Mouse (Mus musculus): ENCODE data around the gene Fam189a1. TPM values are rescaled to one million over a fixed set of nuclear protein-coding genes. Genes with fewer than 3 reads are reported as not detected.

Fam189a1 gene
- total RNA-seq, 2 experiments from 2014 or later = 55.9 to 66.3 TPM

DNA sequence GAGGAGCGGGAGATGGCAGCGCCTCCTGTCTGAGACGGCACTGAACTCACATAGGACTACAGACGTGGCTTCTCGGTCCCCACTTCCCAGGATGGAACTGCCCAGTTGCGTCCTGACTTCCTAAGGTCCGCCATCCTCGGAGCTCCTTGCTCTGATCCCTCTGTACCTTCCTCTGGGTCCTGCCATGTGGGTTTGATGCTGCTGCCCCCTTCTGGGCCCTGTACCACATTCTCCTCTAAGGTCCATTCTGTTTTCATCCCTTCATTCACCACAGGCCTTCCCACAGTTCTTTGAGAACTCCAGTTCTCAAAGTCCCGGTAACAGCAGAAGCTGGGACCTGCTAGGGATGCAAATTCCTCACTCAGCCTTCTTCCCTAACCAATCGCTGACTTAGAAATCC is 382.9 kb downstream of the Fam189a1 start:
- intact Hi-C loops (cut with DNase I) = no loop called here
- no peak for DNase-seq (ENCODE audit: low spot score in 2 of 2)

DNA sequence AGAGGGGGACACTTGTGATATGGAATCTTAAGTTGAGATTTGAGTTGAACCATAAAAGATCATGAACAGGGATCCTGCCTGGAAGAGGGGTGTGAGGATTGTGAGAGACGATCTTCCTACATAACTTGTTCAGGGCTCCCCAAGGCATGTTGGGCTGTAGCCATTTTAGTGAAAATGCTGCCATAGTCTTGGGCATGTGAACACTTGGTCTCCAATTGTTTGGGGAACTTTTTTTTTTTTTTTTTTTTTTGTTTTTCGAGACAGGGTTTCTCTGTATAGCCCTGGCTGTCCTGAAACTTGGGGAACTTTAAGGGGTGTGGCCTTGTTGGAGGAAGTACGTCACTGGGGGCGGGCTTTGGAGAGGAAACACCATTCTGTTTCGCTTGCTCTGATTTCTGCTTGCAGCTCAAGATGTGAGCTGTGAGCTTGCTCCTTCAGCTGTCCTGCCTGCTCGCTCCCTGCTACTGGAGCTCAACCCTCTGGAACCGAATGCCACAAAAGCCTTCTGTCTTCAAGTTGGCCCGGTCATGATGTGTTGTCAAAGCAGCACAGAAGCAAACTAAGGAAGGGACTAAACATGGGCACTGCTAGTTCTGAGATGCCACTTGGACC is 385.5 kb downstream of the Fam189a1 start:
- DNase-seq (ENCODE audit: low spot score in 2 of 2) = no peak
- intact Hi-C loops (cut with DNase I) = no loop called here

DNA sequence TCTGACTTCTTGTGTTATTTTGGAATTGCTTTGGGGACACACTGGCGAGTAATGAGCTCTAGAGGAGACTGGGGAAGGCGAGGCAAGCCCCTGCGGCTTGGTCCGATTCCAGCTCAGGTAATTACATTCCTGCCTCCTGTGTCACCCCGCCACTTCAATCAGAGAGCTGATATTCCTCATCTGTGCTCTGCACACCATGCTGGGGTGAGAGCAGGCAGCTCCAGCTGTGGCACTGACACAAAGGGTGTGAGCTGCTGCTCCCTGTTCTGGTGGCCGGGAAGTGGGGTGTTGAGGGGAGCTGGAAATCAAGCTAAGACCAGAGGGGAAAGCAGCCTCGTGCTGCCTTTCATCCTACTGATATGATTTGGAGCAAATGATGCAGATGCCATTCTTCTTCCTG is 386.6 kb downstream of the Fam189a1 start:
- intact Hi-C loops (cut with DNase I) = no loop called here
- no peak for DNase-seq (ENCODE audit: low spot score in 2 of 2)

DNA sequence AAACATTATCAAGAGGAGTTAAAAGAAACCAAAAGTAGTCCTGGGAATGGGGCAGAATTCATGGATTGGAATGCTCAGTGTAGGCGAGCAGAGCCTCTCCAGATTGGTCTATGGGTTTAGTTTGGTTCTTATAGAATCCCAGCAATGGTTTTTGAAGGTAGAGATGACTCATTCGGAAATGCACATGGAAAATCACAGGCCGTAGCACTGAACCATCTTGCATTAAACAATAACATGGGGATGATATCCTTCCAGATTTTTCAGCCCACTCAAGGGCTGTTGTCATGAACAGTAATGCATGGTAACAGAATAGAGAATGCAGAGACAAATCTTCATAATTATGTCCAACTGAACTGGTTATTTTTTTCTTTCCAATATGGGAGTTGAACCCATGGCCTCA is 390.8 kb downstream of the Fam189a1 start:
- intact Hi-C loops (cut with DNase I) = no loop called here
- no peak for DNase-seq (ENCODE audit: low spot score in 2 of 2)

DNA sequence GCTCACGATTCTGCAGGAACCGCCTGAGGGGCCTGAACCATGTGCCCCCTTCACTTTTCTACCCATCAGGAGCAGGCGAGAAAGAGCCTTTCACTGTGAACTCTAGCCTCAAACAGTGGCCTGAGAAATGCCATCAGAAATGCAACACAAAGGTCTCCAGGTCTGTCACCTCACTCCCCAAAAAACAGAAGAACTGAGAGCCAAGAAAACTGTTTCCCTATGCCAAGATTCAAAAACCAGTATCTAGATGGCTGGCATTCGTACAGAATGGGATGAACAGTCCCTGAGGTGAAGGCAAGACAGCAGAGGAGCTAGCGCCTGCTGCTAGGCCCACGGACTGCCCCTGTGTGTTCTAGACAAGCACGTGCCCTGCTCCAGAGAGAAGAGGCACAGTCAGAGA is 401.2 kb downstream of the Fam189a1 start:
- intact Hi-C loops (cut with DNase I) = no loop called here
- no peak for DNase-seq (ENCODE audit: low spot score in 2 of 2)

DNA sequence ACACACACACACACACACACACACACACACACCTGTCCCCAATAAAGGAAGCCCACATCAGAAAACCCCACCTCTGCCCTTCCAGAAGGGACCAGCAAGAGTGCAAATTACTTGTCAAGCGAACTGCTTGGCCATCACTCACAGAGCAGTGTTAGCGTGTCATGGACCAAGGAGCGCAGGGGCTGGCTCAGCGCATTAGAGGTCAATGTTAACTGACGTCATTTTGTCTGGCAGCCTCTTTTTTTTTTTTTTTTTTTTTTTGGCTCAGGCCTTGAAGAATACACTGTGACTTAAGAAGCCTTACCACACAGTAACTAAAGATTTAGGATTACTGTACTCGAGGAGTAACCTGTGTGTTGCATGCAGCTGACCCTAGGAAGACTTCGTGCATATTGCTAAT is 402.2 kb downstream of the Fam189a1 start:
- intact Hi-C loops (cut with DNase I) = no loop called here
- no peak for DNase-seq (ENCODE audit: low spot score in 2 of 2)

DNA sequence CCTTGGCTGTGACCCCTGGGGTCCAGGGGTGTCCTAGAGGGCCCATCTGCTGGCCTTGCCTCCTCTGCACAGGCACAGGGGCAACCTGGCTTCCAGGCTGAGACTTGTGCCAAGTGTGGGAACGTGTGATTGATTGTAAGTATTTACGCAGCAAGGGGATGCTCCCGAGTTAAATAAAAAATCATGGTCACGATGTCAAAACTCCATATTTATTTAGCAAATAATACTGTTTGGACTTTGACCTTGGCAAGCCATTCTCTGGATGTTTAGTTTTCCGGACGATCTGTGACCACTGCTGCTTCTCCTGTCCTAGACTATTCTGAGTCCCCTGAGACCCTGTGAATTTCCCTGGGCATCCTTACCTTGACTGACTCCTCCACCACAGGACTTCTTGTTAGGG is 402.7 kb downstream of the Fam189a1 start:
- intact Hi-C loops (cut with DNase I) = no loop called here
- no peak for DNase-seq (ENCODE audit: low spot score in 2 of 2)

DNA sequence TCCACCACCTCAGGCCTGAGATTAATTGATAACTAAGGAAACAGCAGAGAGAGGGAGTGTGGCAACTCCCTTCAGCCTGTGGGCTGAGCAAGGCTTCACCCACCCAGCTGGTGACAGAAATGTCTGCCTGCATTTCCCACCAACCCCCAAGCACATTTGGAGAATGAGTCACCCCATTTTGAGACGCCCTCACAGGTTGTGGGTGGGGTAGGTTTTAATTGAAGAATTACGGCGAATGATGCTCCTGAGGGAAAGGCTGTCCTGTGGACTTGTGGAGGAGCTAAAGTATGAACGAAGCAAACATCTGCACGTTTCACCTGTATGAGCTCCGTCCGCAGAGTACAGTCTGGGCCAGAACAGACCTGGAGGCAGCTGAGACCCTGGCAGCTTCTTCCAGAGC is 404.2 kb downstream of the Fam189a1 start:
- DNase-seq (ENCODE audit: low spot score in 2 of 2) = peak; percentile 73 to 76
- intact Hi-C loops (cut with DNase I) = no loop called here

DNA sequence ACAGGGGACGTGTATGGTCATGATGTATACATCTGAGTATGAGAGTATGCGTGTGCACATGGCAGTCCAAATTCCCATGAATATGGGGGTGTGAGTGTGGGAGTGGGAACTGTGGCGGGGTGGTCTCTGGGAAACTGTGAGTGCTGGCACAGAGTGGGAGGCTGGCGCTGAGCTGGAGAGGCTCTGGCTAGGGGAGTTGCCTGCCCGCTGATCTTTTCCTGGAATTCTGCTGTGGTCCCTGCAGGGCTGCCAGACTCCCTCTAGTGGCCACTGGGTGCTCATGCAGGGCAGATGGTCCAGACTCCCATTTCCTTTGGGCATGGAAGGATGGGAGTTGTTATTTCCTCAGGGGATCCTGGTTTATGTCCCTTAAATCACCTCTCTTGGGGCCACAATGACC is 404.9 kb downstream of the Fam189a1 start:
- intact Hi-C loops (cut with DNase I) = loop anchor here (2.0 kb wide), 1 partner anchor 27 kb away; no protein-coding TSS in a partner anchor

DNA sequence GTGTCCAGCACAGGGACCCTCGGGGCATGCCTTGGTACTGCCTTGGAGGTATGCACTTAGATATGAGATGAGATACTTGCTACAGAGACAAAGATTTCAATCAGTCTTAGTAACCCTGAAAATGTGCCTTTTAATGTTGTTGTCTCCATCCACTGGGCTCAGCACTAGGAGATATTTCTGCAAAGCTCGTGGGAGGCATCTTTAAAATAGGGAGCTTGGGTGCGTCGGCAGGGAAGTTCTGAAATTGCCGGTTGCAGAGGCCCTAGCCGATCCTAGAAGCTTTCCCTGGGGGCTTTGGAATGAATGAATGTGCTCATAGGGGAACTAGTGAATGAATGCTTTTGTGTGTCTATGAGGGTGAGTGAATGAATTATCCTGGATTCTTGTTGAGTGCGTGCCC is 412.8 kb downstream of the Fam189a1 start:
- intact Hi-C loops (cut with DNase I) = loop anchor here (5.0 kb wide), 2 partner anchors 241 to 351 kb away; partner anchors contain the start of genes Apba2, Mcee and Mphosph10

More for the DNA sequence above, 404.9 kb downstream of the Fam189a1 start:
- DNase-seq (ENCODE audit: low spot score in 2 of 2) = peak; percentile 80

DNA sequence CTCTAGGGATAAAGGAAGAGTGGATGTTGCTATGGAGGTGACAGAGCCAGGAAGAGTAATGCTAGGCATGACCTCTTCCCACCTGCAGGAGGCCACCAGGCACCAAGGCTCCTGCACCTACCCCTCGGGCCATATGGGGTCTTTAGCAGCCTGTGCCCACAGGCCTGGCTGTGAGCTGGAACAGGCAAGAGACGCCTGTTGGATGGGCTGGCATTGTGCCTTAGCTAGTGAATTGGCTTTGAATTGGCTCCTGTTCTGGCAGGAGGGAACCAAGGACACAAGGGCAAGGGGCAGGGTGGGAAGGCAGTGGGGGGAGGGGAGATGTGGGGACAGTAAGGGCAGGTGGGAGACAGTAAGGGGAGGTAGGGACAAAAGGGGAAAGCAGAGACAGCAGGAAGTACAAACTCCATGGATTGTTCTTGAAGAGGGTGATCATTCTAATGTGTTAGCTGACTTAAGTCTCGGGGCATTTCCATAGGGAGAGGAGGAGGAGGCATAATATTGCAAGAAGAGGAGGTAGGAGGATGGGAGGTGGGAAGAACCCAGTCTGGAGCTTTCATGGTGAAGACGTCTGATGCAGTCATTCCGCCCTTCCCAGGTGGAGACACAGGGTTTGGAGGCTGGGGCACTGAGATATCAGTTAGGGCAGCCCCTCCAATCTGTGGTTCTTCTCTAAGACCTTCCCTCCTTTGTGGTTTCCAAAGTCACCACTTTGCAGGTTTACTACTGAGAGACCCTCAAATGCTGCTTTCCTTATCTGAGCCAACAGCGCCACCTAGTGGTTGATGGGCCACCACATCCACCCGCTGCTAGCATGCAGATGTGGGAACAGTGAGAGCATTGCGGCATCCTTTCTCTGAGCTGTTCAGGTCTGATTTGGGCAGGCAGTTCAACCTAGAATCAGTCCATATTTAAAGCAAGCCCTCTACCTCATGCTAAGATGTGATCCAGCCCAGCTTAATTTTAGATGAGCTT is 414.8 kb downstream of the Fam189a1 start:
- DNase-seq (ENCODE audit: low spot score in 2 of 2) = peak; percentile 85 to 88
- intact Hi-C loops (cut with DNase I) = loop anchor here (5.0 kb wide), 2 partner anchors 239 to 349 kb away; partner anchors contain the start of genes Apba2, Mcee and Mphosph10

More for the DNA sequence above, 412.8 kb downstream of the Fam189a1 start:
- peak in 1 of 2 experiments; percentile 49 for DNase-seq (ENCODE audit: low spot score in 2 of 2)

DNA sequence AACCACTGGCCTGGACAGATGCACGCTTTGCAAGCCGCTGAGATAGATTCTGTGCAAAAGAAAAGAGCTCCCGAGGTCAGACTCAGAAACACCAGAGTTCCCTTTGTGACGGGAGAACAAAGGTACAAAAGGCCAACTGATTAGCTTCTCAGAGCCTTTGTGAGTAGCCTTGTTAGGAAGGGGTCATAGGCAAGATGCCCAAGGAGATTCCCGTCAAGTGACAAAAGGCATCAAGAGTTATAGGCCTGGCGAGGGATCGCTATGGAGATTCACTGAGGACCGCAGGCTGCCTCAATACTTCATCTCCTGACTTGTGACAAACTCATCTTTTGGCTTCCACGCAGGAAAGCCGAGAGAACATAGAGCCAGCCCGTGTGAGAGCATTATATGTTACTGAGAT is 417.2 kb downstream of the Fam189a1 start:
- no peak for DNase-seq (ENCODE audit: low spot score in 2 of 2)
- intact Hi-C loops (cut with DNase I) = no loop called here

DNA sequence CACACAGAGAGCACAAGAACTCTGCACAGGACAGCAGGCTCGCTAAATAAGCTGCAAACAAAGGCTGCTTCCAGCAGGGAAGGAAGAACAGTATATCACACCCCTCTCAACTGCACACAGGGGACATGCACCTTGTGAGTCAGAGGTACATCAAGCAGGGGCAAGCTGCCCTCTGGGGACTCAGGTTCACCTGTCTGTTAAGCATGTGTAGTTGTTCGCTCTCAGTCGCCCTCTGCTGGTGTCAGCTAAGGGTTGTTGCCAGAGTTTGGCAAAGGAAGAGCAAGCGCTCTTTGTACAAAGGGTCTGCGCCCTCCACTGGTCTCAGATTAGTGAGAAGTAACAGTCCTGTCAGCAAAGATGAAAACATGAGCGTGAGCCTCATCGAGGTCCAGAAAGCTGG is 426.6 kb downstream of the Fam189a1 start:
- intact Hi-C loops (cut with DNase I) = loop anchor here (5.0 to 10.0 kb wide), 2 partner anchors 145 to 227 kb away; partner anchors contain the start of gene Apba2
- peak in 1 of 2 experiments; percentile 67 for DNase-seq (ENCODE audit: low spot score in 2 of 2)

DNA sequence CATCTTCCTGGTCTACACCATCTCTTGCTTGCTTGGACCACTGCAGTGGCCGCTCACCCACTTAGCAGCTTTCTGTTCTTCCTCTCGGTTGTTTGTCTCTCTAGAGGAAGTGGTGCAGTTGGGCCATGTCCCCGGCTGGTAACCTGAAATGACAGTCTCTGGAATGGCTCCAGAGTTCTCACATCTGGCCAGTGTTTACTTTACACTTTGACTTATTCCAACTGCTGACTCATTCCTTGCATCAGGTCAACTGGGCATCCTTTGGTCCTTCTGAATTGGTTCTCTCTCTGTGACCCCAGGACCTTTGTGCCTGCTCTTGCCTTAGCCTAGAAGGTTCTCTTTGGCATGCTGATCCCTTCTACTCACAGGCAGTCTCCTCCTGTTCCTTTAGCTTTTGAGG is 427.6 kb downstream of the Fam189a1 start:
- intact Hi-C loops (cut with DNase I) = loop anchor here (5.0 to 10.0 kb wide), 2 partner anchors 144 to 227 kb away; partner anchors contain the start of gene Apba2
- DNase-seq (ENCODE audit: low spot score in 2 of 2) = no peak

DNA sequence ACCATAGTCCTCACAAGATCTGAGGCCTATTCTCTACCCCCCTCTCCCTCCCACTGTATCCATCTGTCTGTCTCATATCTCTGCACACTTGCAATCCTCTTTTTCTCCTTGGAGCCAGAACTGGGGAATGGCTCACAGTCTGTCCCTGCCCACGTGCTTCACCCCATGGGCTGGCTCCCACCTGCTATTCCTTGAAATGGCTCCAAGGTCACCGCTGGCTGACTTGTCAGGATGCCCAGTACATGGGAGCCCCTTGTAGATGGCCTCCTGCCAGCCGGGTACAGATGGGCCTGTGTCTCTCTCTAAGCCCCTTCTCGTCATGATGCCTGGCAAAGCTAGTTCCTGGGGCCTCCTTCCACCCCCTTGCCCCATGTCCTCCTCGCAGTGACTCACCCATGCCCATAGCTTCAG is 428.2 kb downstream of the Fam189a1 start:
- intact Hi-C loops (cut with DNase I) = loop anchor here (5.0 to 10.0 kb wide), 2 partner anchors 143 to 226 kb away; partner anchors contain the start of gene Apba2
- DNase-seq (ENCODE audit: low spot score in 2 of 2) = peak; percentile 49 to 60

DNA sequence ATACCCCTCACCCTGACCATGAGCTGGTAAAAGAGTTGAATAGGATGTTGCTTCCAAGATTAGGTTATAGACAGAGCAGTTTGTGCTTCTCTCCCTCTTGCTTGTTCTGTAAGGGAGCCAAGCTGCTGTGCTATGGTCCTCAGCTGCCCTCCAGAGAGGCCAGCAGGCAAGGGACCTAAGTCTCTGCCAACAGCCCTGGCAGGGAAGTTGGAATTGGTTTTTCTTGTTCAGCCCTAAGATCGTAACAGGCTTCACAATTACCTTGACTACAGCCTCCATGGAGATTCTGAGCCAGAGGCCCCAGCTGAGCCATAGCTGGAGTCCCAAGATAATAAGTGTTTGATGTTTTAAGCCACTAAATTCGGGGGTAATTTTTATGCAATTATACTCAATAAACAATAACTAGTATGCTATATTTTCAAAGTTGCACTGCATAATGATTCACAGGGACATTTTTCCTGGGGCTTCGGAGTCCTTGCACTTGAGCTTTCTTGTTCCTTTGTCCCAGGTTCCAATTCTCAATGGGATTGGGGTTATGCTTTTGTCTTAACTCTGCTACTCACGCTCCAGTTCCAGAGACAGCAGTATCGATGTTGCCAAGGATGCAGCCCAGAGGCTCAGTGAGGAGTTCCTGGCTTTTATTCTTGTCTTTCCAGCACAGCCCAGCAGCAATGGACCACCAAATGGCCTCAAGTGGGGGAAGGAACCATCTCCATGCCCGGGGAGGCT is 430.2 kb downstream of the Fam189a1 start:
- intact Hi-C loops (cut with DNase I) = loop anchor here (5.0 to 10.0 kb wide), 2 partner anchors 141 to 224 kb away; partner anchors contain the start of gene Apba2
- no peak for DNase-seq (ENCODE audit: low spot score in 2 of 2)

DNA sequence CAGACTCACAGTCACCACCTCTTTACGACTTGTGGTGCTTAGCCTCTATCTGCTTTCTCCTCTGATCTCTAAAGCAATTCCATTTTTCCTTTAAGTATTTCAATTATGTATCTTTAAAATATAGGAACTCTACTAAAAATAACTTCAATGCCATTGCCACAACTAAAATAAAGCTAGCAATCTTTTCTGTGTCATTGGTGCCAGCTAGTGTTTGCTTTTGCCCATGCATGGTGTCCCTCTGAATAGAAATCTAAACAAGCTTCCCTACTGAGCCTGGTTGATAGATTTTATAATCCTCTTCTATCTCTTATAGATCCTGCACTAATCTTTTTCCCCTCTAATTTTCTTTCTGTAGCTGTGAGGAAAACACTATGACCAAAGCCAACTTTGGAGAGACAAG is 432.0 kb downstream of the Fam189a1 start:
- intact Hi-C loops (cut with DNase I) = loop anchor here (10.0 kb wide), 1 partner anchor 140 kb away; no protein-coding TSS in a partner anchor
- no peak for DNase-seq (ENCODE audit: low spot score in 2 of 2)

DNA sequence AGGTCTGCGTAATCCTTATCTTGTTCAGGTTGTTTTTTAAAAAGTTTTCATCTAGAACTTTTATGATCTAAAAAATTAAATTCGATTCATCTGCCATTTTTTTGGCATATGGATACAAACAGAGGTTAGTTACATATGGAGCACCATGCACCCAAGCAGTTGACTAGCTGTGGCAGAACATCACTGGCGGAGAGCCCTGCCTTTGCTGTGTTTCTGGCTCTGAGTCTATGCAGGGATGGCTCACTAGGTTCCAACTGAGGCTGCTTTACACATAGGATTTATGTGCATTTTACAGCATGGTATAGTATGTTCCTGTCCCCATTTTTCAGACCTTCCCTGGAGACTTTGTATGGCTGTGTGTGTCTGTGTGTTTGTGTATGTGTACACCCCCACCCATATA is 433.1 kb downstream of the Fam189a1 start:
- intact Hi-C loops (cut with DNase I) = loop anchor here (10.0 kb wide), 1 partner anchor 139 kb away; no protein-coding TSS in a partner anchor
- no peak for DNase-seq (ENCODE audit: low spot score in 2 of 2)

DNA sequence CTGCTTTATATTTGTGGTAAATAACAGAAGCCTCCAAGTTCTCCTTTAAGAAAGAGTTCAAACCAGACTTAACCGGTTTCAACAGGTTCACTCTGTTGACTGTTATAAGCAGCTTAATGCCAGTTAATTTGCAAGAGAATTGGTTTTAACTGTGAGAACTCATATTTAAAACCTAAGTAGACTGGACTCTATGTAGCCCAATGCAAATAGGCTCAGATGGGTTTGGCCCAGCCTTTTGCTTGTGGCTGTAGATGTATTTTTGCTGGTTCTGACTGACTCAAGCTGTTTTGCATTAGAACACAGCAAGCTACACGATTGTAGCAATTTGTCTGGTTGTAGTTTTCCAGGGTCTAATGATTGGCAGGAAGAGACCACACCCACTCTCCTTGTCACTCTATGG is 440.1 kb downstream of the Fam189a1 start:
- intact Hi-C loops (cut with DNase I) = no loop called here
- no peak for DNase-seq (ENCODE audit: low spot score in 2 of 2)
